Mouse (Mus musculus): Measurements from ENCODE around the gene Vps45.
A peak's percentile ranks its signal among the peaks of the same experiment; 100 is the strongest.
"Not testable (repeated sequence)": the region's sequence is repeated elsewhere in the genome, so short reads cannot be mapped to it uniquely, and the experiment has no call there.

Gene Vps45

DNA sequence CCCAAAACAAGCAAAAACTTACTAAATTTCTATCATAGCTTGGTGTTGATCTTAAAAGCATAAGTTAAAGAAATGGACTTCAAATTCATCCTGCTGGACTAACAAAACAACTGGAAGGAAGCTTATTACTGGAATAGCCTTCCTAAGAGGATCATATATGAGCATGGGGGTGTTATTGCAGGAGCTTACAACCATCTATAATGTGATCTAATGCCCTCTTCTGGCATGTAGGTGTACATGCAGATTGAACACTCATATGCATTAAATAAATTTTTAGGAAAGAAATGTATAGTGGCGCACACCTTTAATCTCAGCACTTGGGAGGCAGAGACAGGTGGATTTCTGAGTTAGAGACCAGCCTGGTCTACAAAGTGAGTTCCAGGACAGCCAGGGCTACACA lies 98.5 kb downstream of the Vps45 start:
- H3K9me3 ChIP-seq (ENCODE audit: low read length), result peaks cover 9% of the 10 kb centered on the region
- H3K4me1 ChIP-seq (replicated peaks; ENCODE audit: low read depth, low read length), result no peaks in the 10 kb centered on the region
- no peaks in the 10 kb centered on the region for H3K36me3 ChIP-seq (ENCODE audit: insufficient read depth, low read length)
- H3K27me3 ChIP-seq (ENCODE audit: insufficient read depth, low read length), result peaks cover 13% of the 10 kb centered on the region
- H3K4me3 ChIP-seq (replicated peaks; ENCODE audit: low read length), result no peak overlapping the region
- TF ChIP-seq POU5F1 (IDR thresholded peaks at IDR 0.05; ENCODE audit: borderline replicate concordance, low read length) (no peak), CTCF (conservative IDR thresholded peaks at IDR 0.05; ENCODE audit: low read length) (no peak), NANOG (IDR thresholded peaks at IDR 0.05; ENCODE audit: borderline replicate concordance, low read length) (no peak)

DNA sequence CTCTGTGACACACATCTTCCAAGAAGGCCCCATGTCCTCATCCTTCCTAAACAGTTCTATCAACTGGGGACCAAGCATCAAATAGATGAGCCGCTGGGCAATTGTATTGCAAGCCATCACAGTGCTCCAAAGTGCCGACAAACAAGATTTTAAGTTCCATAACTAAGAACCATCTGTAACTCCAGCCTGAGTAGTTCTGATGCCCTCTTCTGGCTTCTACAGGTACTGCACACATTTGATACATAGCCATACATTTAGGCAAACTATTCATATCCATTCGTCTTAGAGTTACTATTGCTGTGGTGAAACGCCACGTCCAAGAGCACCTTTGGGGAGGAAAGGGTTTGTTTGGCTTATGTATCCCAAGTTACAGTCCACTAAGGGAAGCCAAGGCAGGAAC lies 99.2 kb downstream of the Vps45 start:
- H3K36me3 ChIP-seq (ENCODE audit: insufficient read depth, low read length), result no peaks in the 10 kb centered on the region
- peaks cover 13% of the 10 kb centered on the region for H3K27me3 ChIP-seq (ENCODE audit: insufficient read depth, low read length)
- peak; percentile 61 for TF ChIP-seq CTCF (conservative IDR thresholded peaks at IDR 0.05; ENCODE audit: low read length)
- TF ChIP-seq NANOG (IDR thresholded peaks at IDR 0.05; ENCODE audit: borderline replicate concordance, low read length), result no peak
- TF ChIP-seq POU5F1 (IDR thresholded peaks at IDR 0.05; ENCODE audit: borderline replicate concordance, low read length), result no peak
- no peaks in the 10 kb centered on the region for H3K4me1 ChIP-seq (replicated peaks; ENCODE audit: low read depth, low read length)
- H3K9me3 ChIP-seq (ENCODE audit: low read length), result peaks cover 9% of the 10 kb centered on the region
- no peak overlapping the region for H3K4me3 ChIP-seq (replicated peaks; ENCODE audit: low read length)

DNA sequence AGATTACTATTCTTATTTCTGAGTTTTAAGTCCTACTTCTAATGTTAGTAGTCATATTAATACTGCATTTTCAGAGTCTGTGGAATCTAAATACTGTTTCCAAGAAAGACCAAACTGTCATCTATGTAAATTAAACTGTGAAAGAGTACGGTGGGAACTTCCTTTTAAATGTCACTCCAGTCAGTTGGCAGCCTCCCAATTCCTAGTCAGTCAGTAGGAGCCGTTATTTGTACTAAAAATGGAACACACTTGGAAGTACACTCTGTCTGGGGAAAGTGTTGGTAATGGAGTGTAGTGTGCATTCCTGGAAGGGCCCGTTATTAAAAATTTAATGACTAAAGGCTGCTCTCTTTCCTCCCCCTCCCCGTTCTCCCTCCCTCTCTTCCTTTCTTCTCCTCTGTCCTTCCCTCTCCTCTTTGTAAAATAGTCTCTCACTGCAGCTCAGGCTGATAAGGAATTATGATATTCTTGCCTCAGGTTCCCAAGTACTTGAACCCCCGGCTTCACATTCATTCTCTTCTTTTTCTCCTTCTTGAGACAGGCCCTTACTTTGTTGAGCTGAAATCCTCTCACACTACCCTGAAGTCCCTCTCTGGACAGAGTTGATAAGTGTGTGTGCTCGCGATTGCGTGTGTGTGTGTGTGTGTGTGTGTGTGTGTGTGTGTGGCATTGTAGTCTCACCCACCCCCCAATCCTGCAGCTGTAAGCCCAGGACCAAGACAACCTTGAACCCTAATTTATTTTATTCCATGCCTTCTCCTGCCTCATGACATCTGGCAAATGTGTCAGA lies 100.7 kb downstream of the Vps45 start:
- TF ChIP-seq POU5F1 (IDR thresholded peaks at IDR 0.05; ENCODE audit: borderline replicate concordance, low read length), result no peak
- TF ChIP-seq CTCF (conservative IDR thresholded peaks at IDR 0.05; ENCODE audit: low read length), result no peak
- no peak for TF ChIP-seq NANOG (IDR thresholded peaks at IDR 0.05; ENCODE audit: borderline replicate concordance, low read length)
- no peaks in the 10 kb centered on the region for H3K36me3 ChIP-seq (ENCODE audit: insufficient read depth, low read length)
- H3K27me3 ChIP-seq (ENCODE audit: insufficient read depth, low read length), result peaks cover 13% of the 10 kb centered on the region
- peaks cover 5% of the 10 kb centered on the region; the same call in 1 of the 2 replicates for H3K4me1 ChIP-seq (replicated peaks; ENCODE audit: low read depth, low read length)
- H3K9me3 ChIP-seq (ENCODE audit: low read length), result peaks cover 9% of the 10 kb centered on the region
- no peak overlapping the region for H3K4me3 ChIP-seq (replicated peaks; ENCODE audit: low read length)

DNA sequence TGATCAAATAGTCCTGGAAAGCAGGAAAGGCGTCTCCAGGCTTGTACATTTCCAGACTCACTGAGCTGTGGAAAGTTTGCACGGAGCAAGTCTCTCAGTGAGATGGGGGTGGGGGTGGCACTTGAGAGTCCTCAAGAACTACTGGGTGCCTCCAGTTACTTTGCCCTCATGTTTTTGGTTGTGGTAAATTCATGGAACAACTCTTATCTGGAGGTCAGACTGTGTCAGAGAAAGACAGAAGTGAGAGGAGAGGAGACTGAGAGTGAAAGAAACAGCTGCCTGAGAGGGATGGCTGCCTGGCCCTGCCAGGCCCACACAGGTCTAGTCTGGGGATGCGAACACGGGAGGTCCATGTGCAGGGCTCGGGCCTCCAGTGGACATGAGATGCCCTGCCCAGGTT lies 102.9 kb downstream of the Vps45 start:
- peaks cover 11% of the 10 kb centered on the region; the same call in 1 of the 2 replicates for H3K4me1 ChIP-seq (replicated peaks; ENCODE audit: low read depth, low read length)
- no peak for TF ChIP-seq CTCF (conservative IDR thresholded peaks at IDR 0.05; ENCODE audit: low read length)
- no peak for TF ChIP-seq NANOG (IDR thresholded peaks at IDR 0.05; ENCODE audit: borderline replicate concordance, low read length)
- TF ChIP-seq POU5F1 (IDR thresholded peaks at IDR 0.05; ENCODE audit: borderline replicate concordance, low read length), result no peak
- no peaks in the 10 kb centered on the region; the same call in 1 of the 2 replicates for H3K27me3 ChIP-seq (ENCODE audit: insufficient read depth, low read length)

DNA sequence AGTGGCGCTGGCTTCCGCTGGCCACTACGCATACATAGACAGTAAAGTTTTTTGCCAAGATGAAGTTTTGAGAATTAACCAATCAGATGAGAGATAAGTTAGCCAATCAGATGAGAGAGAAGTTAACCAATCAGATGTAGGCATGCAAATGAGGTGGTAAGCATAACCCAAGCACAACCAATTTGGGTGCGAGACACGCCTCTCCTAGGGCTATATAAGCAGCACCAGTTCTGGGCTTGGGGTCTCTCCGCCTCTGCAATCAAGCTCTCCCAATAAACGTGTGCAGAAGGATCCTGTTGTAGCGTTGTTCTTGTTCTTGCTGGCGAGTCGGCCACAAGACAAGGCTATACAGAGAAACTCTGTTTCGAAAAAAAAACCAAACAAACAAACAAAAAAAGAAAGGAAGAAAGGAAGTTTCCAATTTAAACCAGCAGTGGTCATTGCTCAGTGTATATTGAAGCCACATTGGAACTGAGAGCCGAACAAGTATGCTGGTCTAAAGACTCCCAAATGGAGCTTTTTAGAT lies 103.6 kb downstream of the Vps45 start:
- peaks cover 11% of the 10 kb centered on the region; the same call in 1 of the 2 replicates for H3K4me1 ChIP-seq (replicated peaks; ENCODE audit: low read depth, low read length)
- not testable (repeated sequence) for H3K36me3 ChIP-seq (ENCODE audit: insufficient read depth, low read length); H3K27me3 ChIP-seq (ENCODE audit: insufficient read depth, low read length); H3K9me3 ChIP-seq (ENCODE audit: low read length); H3K4me3 ChIP-seq (replicated peaks; ENCODE audit: low read length)

More for the DNA sequence above, 102.9 kb downstream of the Vps45 start:
- no peaks in the 10 kb centered on the region for H3K36me3 ChIP-seq (ENCODE audit: insufficient read depth, low read length)
- peaks cover 9% of the 10 kb centered on the region for H3K9me3 ChIP-seq (ENCODE audit: low read length)
- H3K4me3 ChIP-seq (replicated peaks; ENCODE audit: low read length), result no peak overlapping the region

DNA sequence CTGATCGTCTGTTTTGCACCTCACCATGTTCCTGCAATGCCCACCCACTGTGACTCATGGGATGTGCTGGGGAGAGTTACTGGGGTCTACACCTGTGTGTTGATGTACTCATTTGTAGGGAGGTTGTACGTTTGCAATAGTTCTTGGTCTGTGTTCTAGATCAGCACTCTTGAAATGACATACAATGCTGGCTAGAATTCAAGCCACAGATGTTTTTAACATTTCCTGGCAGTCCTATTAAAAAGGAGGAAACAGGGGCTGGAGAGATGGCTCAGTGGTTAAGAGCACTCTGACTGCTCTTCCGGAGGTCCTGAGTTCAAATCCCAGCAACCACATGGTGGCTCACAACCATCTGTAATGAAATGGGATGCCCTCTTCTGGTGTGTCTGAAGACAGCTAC lies 104.7 kb downstream of the Vps45 start:
- TF ChIP-seq CTCF (conservative IDR thresholded peaks at IDR 0.05; ENCODE audit: low read length) (no peak), NANOG (IDR thresholded peaks at IDR 0.05; ENCODE audit: borderline replicate concordance, low read length) (no peak), POU5F1 (IDR thresholded peaks at IDR 0.05; ENCODE audit: borderline replicate concordance, low read length) (no peak)
- Histone ChIP-seq H3K4me3 (replicated peaks; ENCODE audit: low read length) (no peak overlapping the region), H3K9me3 (ENCODE audit: low read length) (peaks cover 9% of the 10 kb centered on the region), H3K27me3 (ENCODE audit: insufficient read depth, low read length) (no peaks in the 10 kb centered on the region), H3K4me1 (replicated peaks; ENCODE audit: low read depth, low read length) (peaks cover 11% of the 10 kb centered on the region; the same call in 1 of the 2 replicates), H3K36me3 (ENCODE audit: insufficient read depth, low read length) (peaks cover 4% of the 10 kb centered on the region)

DNA sequence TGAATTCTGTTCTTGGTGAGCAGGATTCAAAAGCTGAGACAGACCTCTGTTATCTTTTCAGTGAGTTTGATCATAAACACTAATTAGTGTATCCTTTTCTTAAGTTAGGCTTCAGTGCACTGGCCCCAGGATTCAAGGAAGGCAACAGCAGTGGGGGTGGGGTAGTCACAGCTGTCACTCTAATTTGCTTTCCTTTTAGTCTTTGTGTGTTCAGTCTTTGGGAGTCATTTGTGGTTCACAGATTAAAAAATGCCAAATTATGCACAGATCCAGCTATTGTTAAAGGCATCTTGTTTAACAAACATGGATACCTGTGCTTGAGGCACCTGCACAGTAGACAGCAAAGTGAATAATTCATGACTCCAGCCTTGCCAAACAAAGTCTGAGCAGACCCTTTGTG lies 105.2 kb downstream of the Vps45 start:
- TF ChIP-seq POU5F1 (IDR thresholded peaks at IDR 0.05; ENCODE audit: borderline replicate concordance, low read length), result no peak
- no peak for TF ChIP-seq NANOG (IDR thresholded peaks at IDR 0.05; ENCODE audit: borderline replicate concordance, low read length)
- peaks cover 9% of the 10 kb centered on the region for H3K36me3 ChIP-seq (ENCODE audit: insufficient read depth, low read length)
- H3K27me3 ChIP-seq (ENCODE audit: insufficient read depth, low read length), result no peaks in the 10 kb centered on the region
- peaks cover 12% of the 10 kb centered on the region for H3K4me1 ChIP-seq (replicated peaks; ENCODE audit: low read depth, low read length)
- no peak overlapping the region for H3K4me3 ChIP-seq (replicated peaks; ENCODE audit: low read length)
- peaks cover 9% of the 10 kb centered on the region for H3K9me3 ChIP-seq (ENCODE audit: low read length)

DNA sequence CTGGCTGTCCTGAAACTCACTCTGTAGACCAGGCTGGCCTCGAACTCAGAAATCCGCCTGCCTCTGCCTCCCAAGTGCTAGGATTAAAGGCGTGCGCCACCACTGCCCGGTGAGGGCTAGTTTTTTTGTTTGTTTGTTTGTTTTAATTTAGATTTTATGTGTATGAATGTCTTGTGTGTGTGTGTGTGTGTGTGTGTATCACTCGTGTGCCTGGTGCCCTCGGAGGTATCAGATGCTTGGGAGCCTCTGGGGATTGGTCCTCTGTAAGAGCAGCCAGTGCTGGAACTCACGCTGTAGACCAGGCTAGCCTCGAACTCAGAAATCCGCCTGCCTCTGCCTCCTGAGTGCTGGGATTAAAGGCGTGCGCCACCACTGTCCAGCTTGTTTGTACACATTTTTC lies 106.7 kb downstream of the Vps45 start:
- not testable (repeated sequence) for H3K27me3 ChIP-seq (ENCODE audit: insufficient read depth, low read length)
- peak overlapping the region; percentile 77 for H3K4me3 ChIP-seq (replicated peaks; ENCODE audit: low read length)

More for the DNA sequence above, 106.7 kb downstream of the Vps45 start:
- peaks cover 21% of the 10 kb centered on the region for H3K36me3 ChIP-seq (ENCODE audit: insufficient read depth, low read length)
- peaks cover 26% of the 10 kb centered on the region for H3K4me1 ChIP-seq (replicated peaks; ENCODE audit: low read depth, low read length)
- not testable (repeated sequence) for H3K9me3 ChIP-seq (ENCODE audit: low read length)

Data from E14TG2a.4 (cell line).